Mouse (Mus musculus): Measurements from ENCODE around the gene Nadk. TPM values are rescaled to one million over a fixed set of nuclear protein-coding genes. Genes with fewer than 3 reads are reported as not detected.

Gene Nadk
- total and polyA plus RNA-seq, 2 experiments from 2014 or later: 37.4 to 48.0 TPM

DNA sequence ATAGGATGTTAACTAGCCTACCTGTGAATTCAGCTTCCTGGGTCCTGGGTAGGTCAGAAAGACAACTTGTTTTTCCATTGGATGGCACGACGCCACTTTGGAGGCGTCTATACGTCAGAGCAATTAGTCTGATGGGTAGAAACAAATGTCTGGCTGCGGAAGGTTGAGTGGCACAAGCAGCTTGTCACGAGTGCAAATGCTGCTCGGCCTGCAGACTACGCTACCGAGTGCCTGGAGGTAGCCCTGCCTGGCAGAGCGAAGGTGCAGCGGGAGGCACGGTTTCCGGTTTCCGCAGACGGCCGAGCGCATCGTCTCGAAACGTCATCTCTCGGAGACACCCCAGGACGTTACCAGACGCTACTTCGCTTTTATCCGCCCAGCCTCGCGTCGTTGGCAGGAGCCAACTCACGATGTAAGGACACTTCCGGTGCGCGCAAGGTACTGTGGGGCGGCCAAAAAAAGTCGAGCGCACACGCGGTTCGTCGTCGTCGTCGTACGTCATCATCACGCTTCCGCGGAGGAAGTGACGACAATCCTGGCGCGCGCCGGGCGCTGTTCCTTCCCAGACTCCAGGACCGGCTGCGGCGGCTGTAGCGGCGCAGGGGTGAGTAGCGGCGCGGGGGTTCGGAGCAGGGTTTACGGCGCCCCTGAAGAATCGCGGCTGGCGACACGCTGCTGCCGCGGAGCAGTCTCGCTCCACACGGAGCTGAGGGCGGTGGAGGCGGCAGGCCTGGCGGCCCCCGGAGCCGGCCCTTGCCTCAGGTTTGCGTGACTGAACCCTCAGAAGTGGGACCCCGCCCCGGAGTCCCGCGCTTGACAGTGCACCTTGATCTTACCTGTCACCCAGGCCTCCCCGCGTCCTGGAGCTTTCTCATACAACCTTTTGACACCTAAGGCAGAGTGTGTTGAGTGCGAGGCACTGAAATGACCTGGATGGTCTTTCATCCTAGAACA is 62.4 kb downstream of the Nadk start, which contains the start of gene Cdk11b:
Cdk11b (plus strand) TSS at position 517 of the 954 bp plus-strand sequence.
- under 1% methylated on average over 83 of the region's 84 CpGs for WGBS
- DNase-seq (ENCODE audit: low spot score) (peak; percentile 99), ATAC-seq (ENCODE audit: insufficient read depth, low read depth) (peak; percentile 100)
- Histone ChIP-seq H3K27me3 (ENCODE audit: control insufficient read depth, insufficient read depth, low read length) (no peaks in the 10 kb centered on the region), H3K4me2 (ENCODE audit: low read depth, low read length) (peak within 1 kb of the TSS; percentile 80), H3K27ac (ENCODE audit: low read depth) (peak within 1 kb of the TSS; percentile 91), H3K9me3 (replicated peaks; ENCODE audit: control insufficient read depth, low read length) (no peaks in the 10 kb centered on the region), H3K4me1 (ENCODE audit: control insufficient read depth, insufficient read depth) (peaks cover 9% of the 10 kb centered on the region), H3K4me3 (ENCODE audit: low read depth, low read length) (peak within 1 kb of the TSS; percentile 97), H3K9ac (replicated peaks; ENCODE audit: low read depth, low read length) (peak within 1 kb of the TSS; percentile 91), H3K36me3 (replicated peaks; ENCODE audit: control insufficient read depth, insufficient read depth, low read length) (peaks cover 47% of the 10 kb centered on the region)
- TF ChIP-seq CTCF (IDR thresholded peaks at IDR 0.05; ENCODE audit: low read depth): no peak
- peak; percentile 80; the same call in 1 of the 2 replicates for TF ChIP-seq EP300 (IDR thresholded peaks at IDR 0.05; ENCODE audit: low read depth)

DNA sequence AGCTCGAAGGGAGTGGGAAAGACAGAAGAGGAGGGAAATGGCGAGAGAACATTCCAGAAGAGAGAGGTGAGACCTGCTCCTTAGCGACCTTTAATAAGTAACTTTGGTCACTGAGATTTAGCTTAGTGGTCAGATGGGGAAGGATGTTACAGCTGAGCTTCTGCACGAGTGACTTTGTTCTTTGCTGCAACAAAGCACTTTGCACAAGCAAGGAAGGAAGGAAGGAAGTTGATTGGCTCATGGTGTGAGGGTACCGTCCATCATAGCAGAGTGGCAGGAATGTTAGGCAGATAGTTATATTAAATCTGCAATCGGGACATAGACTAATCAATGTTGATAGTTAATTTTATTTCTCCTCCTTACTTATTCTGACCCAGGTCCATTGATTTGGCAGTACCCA is 68.1 kb downstream of the Nadk start:
- WGBS: 81% methylated on average over 6 of the region's 6 CpGs
- DNase-seq (ENCODE audit: low spot score) (no peak), ATAC-seq (ENCODE audit: insufficient read depth, low read depth) (no peak)
- Histone ChIP-seq H3K4me1 (ENCODE audit: control insufficient read depth, insufficient read depth) (peaks cover 4% of the 10 kb centered on the region), H3K4me2 (ENCODE audit: low read depth, low read length) (no peak overlapping the region), H3K4me3 (ENCODE audit: low read depth, low read length) (no peak overlapping the region), H3K9me3 (replicated peaks; ENCODE audit: control insufficient read depth, low read length) (no peaks in the 10 kb centered on the region), H3K9ac (replicated peaks; ENCODE audit: low read depth, low read length) (no peak overlapping the region), H3K27me3 (ENCODE audit: control insufficient read depth, insufficient read depth, low read length) (no peaks in the 10 kb centered on the region), H3K27ac (ENCODE audit: low read depth) (no peak overlapping the region), H3K36me3 (replicated peaks; ENCODE audit: control insufficient read depth, insufficient read depth, low read length) (peaks cover 81% of the 10 kb centered on the region)
- TF ChIP-seq CTCF (IDR thresholded peaks at IDR 0.05; ENCODE audit: low read depth) (no peak), EP300 (IDR thresholded peaks at IDR 0.05; ENCODE audit: low read depth) (no peak)

DNA sequence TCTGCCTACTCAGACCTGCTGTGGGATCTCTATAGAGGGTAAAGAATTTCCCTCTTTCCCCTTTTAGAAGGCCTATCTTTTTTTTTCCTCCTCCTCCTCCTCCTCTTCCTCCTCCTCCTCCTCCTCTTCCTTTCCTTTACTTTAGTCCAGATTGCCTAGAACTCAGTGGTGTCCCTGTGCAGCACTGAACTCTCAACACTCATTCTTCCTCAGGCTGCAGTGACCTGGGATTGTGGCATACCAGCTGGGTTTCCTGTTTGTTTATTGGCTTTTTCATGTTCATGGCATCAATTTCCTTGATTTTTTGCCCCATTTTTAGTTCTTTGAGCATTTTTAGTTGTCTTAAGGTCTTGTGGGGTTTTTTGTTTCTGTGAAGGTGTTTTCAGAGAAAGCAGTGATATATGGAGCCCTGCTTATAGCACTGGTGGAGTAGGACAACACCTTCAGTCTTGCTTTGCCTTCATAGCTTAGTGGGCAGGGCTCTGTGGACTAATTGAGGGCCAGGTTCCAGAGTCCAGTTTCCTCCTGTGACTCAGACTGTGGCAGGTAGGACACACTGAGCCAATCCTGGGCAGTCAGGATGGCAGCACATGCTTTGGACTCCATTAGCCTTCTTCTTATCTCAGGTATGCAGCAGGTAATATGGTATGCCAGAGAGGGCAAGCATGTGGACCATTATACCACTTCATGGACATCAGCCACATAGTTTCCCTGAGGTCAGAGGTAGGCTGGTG is 73.8 kb downstream of the Nadk start:
- no peak for DNase-seq (ENCODE audit: low spot score)
- H3K27ac ChIP-seq (ENCODE audit: low read depth): no peak overlapping the region
- no peak overlapping the region for H3K4me3 ChIP-seq (ENCODE audit: low read depth, low read length)
- ATAC-seq (ENCODE audit: insufficient read depth, low read depth): no peak
- H3K27me3 ChIP-seq (ENCODE audit: control insufficient read depth, insufficient read depth, low read length): no peaks in the 10 kb centered on the region
- H3K4me1 ChIP-seq (ENCODE audit: control insufficient read depth, insufficient read depth): no peaks in the 10 kb centered on the region
- TF ChIP-seq CTCF (IDR thresholded peaks at IDR 0.05; ENCODE audit: low read depth): no peak
- no peak for TF ChIP-seq EP300 (IDR thresholded peaks at IDR 0.05; ENCODE audit: low read depth)
- H3K36me3 ChIP-seq (replicated peaks; ENCODE audit: control insufficient read depth, insufficient read depth, low read length): peaks cover 92% of the 10 kb centered on the region
- no peak overlapping the region for H3K4me2 ChIP-seq (ENCODE audit: low read depth, low read length)
- no peak overlapping the region for H3K9ac ChIP-seq (replicated peaks; ENCODE audit: low read depth, low read length)
- H3K9me3 ChIP-seq (replicated peaks; ENCODE audit: control insufficient read depth, low read length): no peaks in the 10 kb centered on the region

Other genes starting within 250 kb of the Nadk start
- gene Prkcz, start 201.0 kb upstream of the Nadk start, total RNA-seq (2014; rRNA removed; ENCODE audit: low replicate concordance): 4.6 and 4.8 TPM in 2 replicates
- gene Prkcz, start 201.0 kb upstream of the Nadk start, polyA plus RNA-seq (2015; fragmentation: Nextera tagmentation; extraction: Ambion mirVana): 2.7 and 3.6 TPM in 2 replicates
- gene Gabrd, start 164.3 kb upstream of the Nadk start, total RNA-seq (2014; rRNA removed; ENCODE audit: low replicate concordance): 0.15 TPM in 1 of 2 replicates, not detected in the other
- gene Gabrd, start 164.3 kb upstream of the Nadk start, polyA plus RNA-seq (2015; fragmentation: Nextera tagmentation; extraction: Ambion mirVana): not detected in 2 replicates
- gene Cfap74, start 153.2 kb upstream of the Nadk start, total RNA-seq (2014; rRNA removed; ENCODE audit: low replicate concordance): 1.1 TPM in 2 replicates
- 0.29 and 0.36 TPM in 2 replicates for gene Cfap74, start 153.2 kb upstream of the Nadk start, polyA plus RNA-seq (2015; fragmentation: Nextera tagmentation; extraction: Ambion mirVana)
- gene Tmem52, start 93.3 kb upstream of the Nadk start, total RNA-seq (2014; rRNA removed; ENCODE audit: low replicate concordance): not detected in 2 replicates
- gene Tmem52, start 93.3 kb upstream of the Nadk start, polyA plus RNA-seq (2015; fragmentation: Nextera tagmentation; extraction: Ambion mirVana): 0.12 TPM in 1 of 2 replicates, not detected in the other
- 158 and 184 TPM in 2 replicates for gene Gnb1, start 71.0 kb upstream of the Nadk start, total RNA-seq (2014; rRNA removed; ENCODE audit: low replicate concordance)
- gene Gnb1, start 71.0 kb upstream of the Nadk start, polyA plus RNA-seq (2015; fragmentation: Nextera tagmentation; extraction: Ambion mirVana): 249 and 255 TPM in 2 replicates
- 11.8 and 14.4 TPM in 2 replicates for gene Slc35e2, start 39.0 kb downstream of the Nadk start, total RNA-seq (2014; rRNA removed; ENCODE audit: low replicate concordance)
- gene Slc35e2, start 39.0 kb downstream of the Nadk start, polyA plus RNA-seq (2015; fragmentation: Nextera tagmentation; extraction: Ambion mirVana): 3.6 and 4.4 TPM in 2 replicates
- gene Cdk11b, start 62.5 kb downstream of the Nadk start, total RNA-seq (2014; rRNA removed; ENCODE audit: low replicate concordance): 8.7 and 15.3 TPM in 2 replicates
- gene Cdk11b, start 62.5 kb downstream of the Nadk start, polyA plus RNA-seq (2015; fragmentation: Nextera tagmentation; extraction: Ambion mirVana): 36.8 TPM in 2 replicates
- not detected in 2 replicates for gene Gm10563, start 83.0 kb downstream of the Nadk start, total RNA-seq (2014; rRNA removed; ENCODE audit: low replicate concordance)
- not detected in 2 replicates for gene Gm10563, start 83.0 kb downstream of the Nadk start, polyA plus RNA-seq (2015; fragmentation: Nextera tagmentation; extraction: Ambion mirVana)
- gene Mmp23, start 91.0 kb downstream of the Nadk start, total RNA-seq (2014; rRNA removed; ENCODE audit: low replicate concordance): 66.6 and 76.6 TPM in 2 replicates
- gene Mmp23, start 91.0 kb downstream of the Nadk start, polyA plus RNA-seq (2015; fragmentation: Nextera tagmentation; extraction: Ambion mirVana): 49.8 and 49.9 TPM in 2 replicates
- 27.3 and 30.4 TPM in 2 replicates for gene Mib2, start 106.8 kb downstream of the Nadk start, total RNA-seq (2014; rRNA removed; ENCODE audit: low replicate concordance)
- gene Mib2, start 106.8 kb downstream of the Nadk start, polyA plus RNA-seq (2015; fragmentation: Nextera tagmentation; extraction: Ambion mirVana): 9.9 and 12.1 TPM in 2 replicates
- 4.1 and 9.7 TPM in 2 replicates for gene Fndc10, start 132.0 kb downstream of the Nadk start, total RNA-seq (2014; rRNA removed; ENCODE audit: low replicate concordance)
- gene Fndc10, start 132.0 kb downstream of the Nadk start, polyA plus RNA-seq (2015; fragmentation: Nextera tagmentation; extraction: Ambion mirVana): 1.8 and 2.1 TPM in 2 replicates
- gene Ssu72, start 142.4 kb downstream of the Nadk start, total RNA-seq (2014; rRNA removed; ENCODE audit: low replicate concordance): 83.6 and 95.7 TPM in 2 replicates
- gene Ssu72, start 142.4 kb downstream of the Nadk start, polyA plus RNA-seq (2015; fragmentation: Nextera tagmentation; extraction: Ambion mirVana): 106 TPM in 2 replicates
- gene Tmem240, start 172.4 kb downstream of the Nadk start, total RNA-seq (2014; rRNA removed; ENCODE audit: low replicate concordance): 0.57 and 1.7 TPM in 2 replicates
- gene Tmem240, start 172.4 kb downstream of the Nadk start, polyA plus RNA-seq (2015; fragmentation: Nextera tagmentation; extraction: Ambion mirVana): 0.41 and 0.48 TPM in 2 replicates
- gene Atad3a, start 198.7 kb downstream of the Nadk start, total RNA-seq (2014; rRNA removed; ENCODE audit: low replicate concordance): 123 and 128 TPM in 2 replicates
- 85.3 and 99.3 TPM in 2 replicates for gene Atad3a, start 198.7 kb downstream of the Nadk start, polyA plus RNA-seq (2015; fragmentation: Nextera tagmentation; extraction: Ambion mirVana)
- 15.5 and 20.0 TPM in 2 replicates for gene Vwa1, start 212.3 kb downstream of the Nadk start, total RNA-seq (2014; rRNA removed; ENCODE audit: low replicate concordance)
- 7.1 and 7.5 TPM in 2 replicates for gene Vwa1, start 212.3 kb downstream of the Nadk start, polyA plus RNA-seq (2015; fragmentation: Nextera tagmentation; extraction: Ambion mirVana)
- gene Tmem88b, start 223.5 kb downstream of the Nadk start, total RNA-seq (2014; rRNA removed; ENCODE audit: low replicate concordance): 3.4 and 4.2 TPM in 2 replicates
- gene Tmem88b, start 223.5 kb downstream of the Nadk start, polyA plus RNA-seq (2015; fragmentation: Nextera tagmentation; extraction: Ambion mirVana): 2.5 and 2.9 TPM in 2 replicates
- not detected in 2 replicates for gene Ankrd65, start 228.1 kb downstream of the Nadk start, total RNA-seq (2014; rRNA removed; ENCODE audit: low replicate concordance)
- 0.26 TPM in 1 of 2 replicates, not detected in the other for gene Ankrd65, start 228.1 kb downstream of the Nadk start, polyA plus RNA-seq (2015; fragmentation: Nextera tagmentation; extraction: Ambion mirVana)
- 32.2 and 91.4 TPM in 2 replicates for gene Mrpl20, start 240.5 kb downstream of the Nadk start, total RNA-seq (2014; rRNA removed; ENCODE audit: low replicate concordance)
- gene Mrpl20, start 240.5 kb downstream of the Nadk start, polyA plus RNA-seq (2015; fragmentation: Nextera tagmentation; extraction: Ambion mirVana): 188 and 207 TPM in 2 replicates